Mouse (Mus musculus): Measurements from ENCODE around the gene Cacna2d1. TPM values are rescaled to one million over a fixed set of nuclear protein-coding genes. Genes with fewer than 3 reads are reported as not detected.
A peak's percentile ranks its signal among the peaks of the same experiment; 100 is the strongest.

Gene Cacna2d1
- polyA plus RNA-seq, 1 experiment, result 184 TPM

DNA sequence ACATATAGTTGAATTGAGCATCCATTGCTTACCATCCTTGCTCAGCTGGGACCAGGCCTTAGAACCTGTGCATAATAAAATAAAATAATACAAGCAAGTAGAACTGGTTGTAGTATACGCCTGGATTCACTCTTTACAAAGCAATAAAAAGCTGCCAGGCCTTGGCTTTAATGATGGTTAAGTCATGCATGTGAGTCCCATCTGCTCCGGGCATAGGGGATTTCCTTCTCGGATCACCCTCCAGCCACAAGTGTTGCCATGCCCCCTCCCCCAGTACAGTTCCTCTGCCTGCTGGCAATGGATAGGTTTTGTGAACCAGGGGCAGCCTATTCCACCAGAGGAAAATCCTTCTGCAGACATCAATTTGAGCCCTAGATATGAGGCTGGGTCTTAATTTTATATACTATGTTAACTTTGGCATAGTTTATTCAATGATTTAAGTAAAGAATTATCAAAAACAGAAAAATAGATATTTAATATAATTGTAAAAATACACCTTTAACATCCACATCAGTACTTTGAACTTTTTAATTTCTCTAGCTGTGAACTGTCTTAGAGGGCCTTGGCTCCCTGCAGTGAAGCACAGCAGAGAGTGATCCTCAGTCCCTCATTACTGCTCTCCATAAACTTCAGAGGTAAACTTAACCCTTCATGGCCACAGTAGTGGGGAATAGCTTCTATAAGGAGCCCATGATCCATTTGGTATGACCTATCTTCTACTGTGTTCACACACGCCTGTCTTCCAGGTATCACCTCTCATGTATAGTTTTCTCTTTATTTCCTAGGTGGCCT, 90.3 kb downstream of the Cacna2d1 start:
- WGBS, result 66% methylated on average over 4 of the region's 4 CpGs
- H3K4me3 ChIP-seq (ENCODE audit: insufficient read depth, low read depth, low read length), result no peak overlapping the region
- H3K27ac ChIP-seq (ENCODE audit: insufficient read depth, low read depth, low read length), result no peak overlapping the region
- no peak for TF ChIP-seq CTCF (IDR thresholded peaks at IDR 0.05; ENCODE audit: insufficient read depth, low read depth, low read length)
- TF ChIP-seq POLR2A (IDR thresholded peaks at IDR 0.05; ENCODE audit: insufficient read depth, low read depth, low read length), result no peak
- no peaks in the 10 kb centered on the region for H3K4me1 ChIP-seq (ENCODE audit: control insufficient read depth, insufficient read depth, low read length)

DNA sequence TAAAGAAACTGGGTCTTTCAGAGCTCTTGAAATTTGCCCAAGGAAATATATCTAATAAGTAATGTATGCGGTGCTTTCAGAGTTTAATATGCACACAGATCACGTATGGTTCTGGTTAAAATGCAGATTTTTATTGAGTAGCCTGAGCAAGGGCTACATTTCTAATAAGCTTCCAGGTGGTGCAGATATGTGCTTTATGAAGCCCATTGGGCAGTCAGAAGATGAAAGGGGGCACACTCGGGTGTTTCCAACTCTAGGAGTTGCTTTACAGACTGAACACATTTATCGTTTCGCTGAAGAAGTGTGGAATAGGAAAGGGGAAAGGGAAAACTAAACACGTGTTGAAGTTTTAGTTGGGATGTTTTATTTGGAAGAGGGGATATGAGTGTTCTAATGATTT, 94.4 kb downstream of the Cacna2d1 start:
- no peak overlapping the region for H3K27ac ChIP-seq (ENCODE audit: insufficient read depth, low read depth, low read length)
- no peak overlapping the region for H3K4me3 ChIP-seq (ENCODE audit: insufficient read depth, low read depth, low read length)
- WGBS, result 82% methylated on average over 6 of the region's 6 CpGs
- H3K4me1 ChIP-seq (ENCODE audit: control insufficient read depth, insufficient read depth, low read length), result no peaks in the 10 kb centered on the region
- TF ChIP-seq CTCF (IDR thresholded peaks at IDR 0.05; ENCODE audit: insufficient read depth, low read depth, low read length) (no peak), POLR2A (IDR thresholded peaks at IDR 0.05; ENCODE audit: insufficient read depth, low read depth, low read length) (no peak)

DNA sequence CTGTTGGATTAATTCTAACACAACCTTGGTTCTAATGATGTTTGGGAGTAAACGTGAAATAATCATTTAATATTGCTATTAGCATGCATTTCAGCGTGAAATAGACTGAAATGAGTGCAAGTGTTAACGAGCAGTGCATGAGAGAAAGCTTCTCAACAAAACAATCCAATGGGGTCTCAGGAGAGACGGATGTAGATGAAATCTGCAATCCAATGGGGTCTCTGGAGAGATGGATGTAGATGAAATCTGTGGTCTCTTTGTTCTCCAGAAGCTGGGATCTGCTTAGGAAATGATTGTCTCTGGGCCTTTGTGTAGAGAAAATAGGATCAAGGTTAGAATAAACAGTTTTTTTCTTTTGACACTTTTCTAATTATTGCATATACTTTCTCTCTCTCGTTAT, 95.0 kb downstream of the Cacna2d1 start:
- WGBS, result 55% methylated on average over 5 of the region's 5 CpGs
- no peak for TF ChIP-seq CTCF (IDR thresholded peaks at IDR 0.05; ENCODE audit: insufficient read depth, low read depth, low read length)
- TF ChIP-seq POLR2A (IDR thresholded peaks at IDR 0.05; ENCODE audit: insufficient read depth, low read depth, low read length), result no peak
- no peak overlapping the region for H3K4me3 ChIP-seq (ENCODE audit: insufficient read depth, low read depth, low read length)
- no peak overlapping the region for H3K27ac ChIP-seq (ENCODE audit: insufficient read depth, low read depth, low read length)
- no peaks in the 10 kb centered on the region for H3K4me1 ChIP-seq (ENCODE audit: control insufficient read depth, insufficient read depth, low read length)

DNA sequence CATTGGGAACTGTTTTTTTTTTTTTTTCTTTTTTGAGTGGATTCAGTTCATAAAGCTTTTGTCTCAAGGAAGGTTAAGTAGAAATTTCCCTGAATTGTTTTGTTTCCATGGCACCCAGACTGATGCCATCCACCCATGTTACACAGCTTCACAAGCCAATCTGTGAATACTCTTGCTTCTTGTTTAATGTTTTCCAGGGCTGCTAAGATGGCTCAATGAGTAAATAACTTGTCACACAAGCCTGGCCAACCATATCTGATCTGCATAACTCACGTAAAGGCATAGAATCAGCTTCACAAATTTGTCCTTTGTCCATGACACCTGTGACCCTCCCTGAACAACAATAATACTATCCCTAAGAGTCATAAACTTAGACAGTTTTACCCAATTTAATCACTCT, 99.1 kb downstream of the Cacna2d1 start:
- Histone ChIP-seq H3K4me3 (ENCODE audit: insufficient read depth, low read depth, low read length) (no peak overlapping the region), H3K27ac (ENCODE audit: insufficient read depth, low read depth, low read length) (no peak overlapping the region), H3K4me1 (ENCODE audit: control insufficient read depth, insufficient read depth, low read length) (peaks cover 2% of the 10 kb centered on the region; the same call in 1 of the 2 replicates)
- WGBS, result 91% methylated on average over 1 of the region's 1 CpGs
- TF ChIP-seq POLR2A (IDR thresholded peaks at IDR 0.05; ENCODE audit: insufficient read depth, low read depth, low read length) (no peak), CTCF (IDR thresholded peaks at IDR 0.05; ENCODE audit: insufficient read depth, low read depth, low read length) (no peak)

DNA sequence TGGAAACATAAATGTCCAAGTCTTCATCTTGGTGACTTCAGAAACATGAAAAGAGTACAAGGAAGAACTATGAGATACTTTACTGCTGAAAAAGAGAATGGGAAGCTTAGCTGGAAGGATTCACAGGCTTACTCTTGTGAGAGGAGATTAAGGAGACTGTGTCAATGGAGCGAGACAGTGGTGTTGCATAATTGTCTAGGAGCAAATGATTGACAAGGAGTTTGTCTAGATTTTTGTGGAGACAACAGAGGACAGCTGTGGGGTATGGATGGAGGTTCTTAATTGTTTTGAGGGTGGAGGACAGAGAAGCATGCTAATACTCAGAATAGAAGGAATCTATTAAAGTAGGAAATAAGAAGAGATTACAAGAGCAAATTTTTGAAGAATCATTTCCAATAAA, 100.8 kb downstream of the Cacna2d1 start:
- Histone ChIP-seq H3K4me3 (ENCODE audit: insufficient read depth, low read depth, low read length) (no peak overlapping the region), H3K4me1 (ENCODE audit: control insufficient read depth, insufficient read depth, low read length) (peaks cover 2% of the 10 kb centered on the region; the same call in 1 of the 2 replicates), H3K27ac (ENCODE audit: insufficient read depth, low read depth, low read length) (no peak overlapping the region)
- 78% methylated on average over 1 of the region's 1 CpGs for WGBS
- TF ChIP-seq CTCF (IDR thresholded peaks at IDR 0.05; ENCODE audit: insufficient read depth, low read depth, low read length) (no peak), POLR2A (IDR thresholded peaks at IDR 0.05; ENCODE audit: insufficient read depth, low read depth, low read length) (no peak)

DNA sequence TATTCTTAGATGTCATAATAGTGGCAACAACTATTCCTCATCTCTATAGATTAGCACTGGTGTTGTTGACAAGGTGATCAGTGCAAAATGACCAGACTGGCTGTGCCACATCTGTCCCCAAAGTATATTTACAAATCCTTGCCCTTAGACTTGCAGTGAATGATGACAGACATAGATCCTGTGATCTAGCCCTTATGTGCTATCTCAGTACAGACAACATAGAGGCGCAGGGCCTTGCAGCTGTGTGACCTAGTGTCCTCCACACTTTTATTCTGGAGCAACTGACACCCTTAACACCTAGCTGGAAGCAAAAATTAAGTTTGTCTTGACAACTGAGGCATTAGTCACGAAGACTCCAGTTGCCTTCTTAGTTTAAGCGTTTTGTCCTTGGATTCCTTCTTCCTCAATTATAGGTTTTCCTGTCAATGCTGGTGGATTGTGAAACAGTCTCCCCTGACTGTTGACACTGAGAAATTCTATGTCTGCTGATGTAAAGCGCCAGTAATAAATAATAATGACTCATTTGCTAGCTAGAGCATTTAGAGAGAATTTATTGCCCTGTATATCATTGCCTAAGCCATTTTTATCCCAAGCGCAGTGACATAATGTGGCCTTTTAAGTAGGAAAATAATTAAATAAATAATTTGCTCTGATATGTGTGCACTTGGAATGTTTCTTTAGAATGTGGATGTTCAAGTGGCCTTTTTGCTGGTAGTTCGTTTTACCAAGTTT, 110.8 kb downstream of the Cacna2d1 start:
- WGBS, result 63% methylated on average over 6 of the region's 6 CpGs
- H3K4me1 ChIP-seq (ENCODE audit: control insufficient read depth, insufficient read depth, low read length), result no peaks in the 10 kb centered on the region
- H3K27ac ChIP-seq (ENCODE audit: insufficient read depth, low read depth, low read length), result peak overlapping the region; percentile 41
- H3K4me3 ChIP-seq (ENCODE audit: insufficient read depth, low read depth, low read length), result no peak overlapping the region
- TF ChIP-seq CTCF (IDR thresholded peaks at IDR 0.05; ENCODE audit: insufficient read depth, low read depth, low read length) (no peak), POLR2A (IDR thresholded peaks at IDR 0.05; ENCODE audit: insufficient read depth, low read depth, low read length) (no peak)

DNA sequence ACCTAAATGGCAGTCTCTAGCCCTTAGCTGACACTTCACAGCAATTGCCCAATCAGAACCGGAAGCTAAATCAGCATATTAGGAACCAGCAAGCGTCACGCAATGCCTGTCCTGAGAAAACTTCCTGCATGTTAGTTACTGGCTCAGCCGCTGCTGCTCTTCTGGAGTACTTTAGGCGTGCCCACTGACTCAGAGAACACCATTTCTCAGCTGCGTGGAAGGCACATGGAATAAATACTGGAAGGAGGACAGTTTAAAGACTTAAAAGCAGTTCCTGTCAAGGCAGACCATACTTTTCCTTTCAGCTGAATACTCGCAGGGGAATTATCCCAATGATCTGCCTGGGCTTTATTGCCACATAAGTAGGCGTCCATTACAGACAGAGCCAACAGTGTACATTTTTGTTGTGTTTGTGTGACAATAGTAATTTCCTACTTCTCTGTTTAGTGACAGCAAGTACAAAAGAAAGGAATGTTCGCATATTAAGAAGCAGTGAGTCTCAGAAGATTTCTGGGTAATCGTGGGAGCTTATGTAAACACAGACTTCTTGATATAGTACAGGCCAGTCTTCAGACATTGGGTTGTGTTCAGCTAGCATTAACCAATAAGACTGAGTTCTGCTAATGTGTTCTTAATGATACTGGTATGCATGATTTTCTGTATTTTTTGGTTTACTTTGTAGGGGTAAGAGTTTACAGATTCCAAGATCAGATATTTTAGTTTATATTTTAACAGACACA, 113.1 kb downstream of the Cacna2d1 start:
- WGBS, result 29% methylated on average over 10 of the region's 10 CpGs
- no peak overlapping the region for H3K4me3 ChIP-seq (ENCODE audit: insufficient read depth, low read depth, low read length)
- H3K4me1 ChIP-seq (ENCODE audit: control insufficient read depth, insufficient read depth, low read length), result no peaks in the 10 kb centered on the region
- TF ChIP-seq CTCF (IDR thresholded peaks at IDR 0.05; ENCODE audit: insufficient read depth, low read depth, low read length) (no peak), POLR2A (IDR thresholded peaks at IDR 0.05; ENCODE audit: insufficient read depth, low read depth, low read length) (no peak)
- H3K27ac ChIP-seq (ENCODE audit: insufficient read depth, low read depth, low read length), result peak overlapping the region; percentile 86

DNA sequence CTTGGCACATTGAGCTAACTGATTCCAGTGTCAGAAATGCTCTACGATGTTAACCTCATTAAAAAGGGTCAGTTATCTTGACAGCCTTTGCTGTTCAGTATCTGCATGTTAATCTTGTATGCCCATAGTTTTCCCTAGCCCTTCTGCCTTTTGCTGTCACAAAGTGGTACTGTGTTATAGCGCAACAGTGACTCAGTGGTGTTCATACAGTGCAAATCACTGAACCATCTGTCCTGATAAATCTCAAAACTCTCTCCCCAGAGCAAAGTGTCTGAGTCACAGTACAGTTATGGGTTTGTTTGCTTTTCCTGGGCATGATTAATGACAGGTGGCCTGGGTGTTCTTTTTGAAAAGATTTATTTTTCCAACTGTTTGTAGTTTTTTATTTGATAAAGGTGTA, 122.3 kb downstream of the Cacna2d1 start:
- TF ChIP-seq POLR2A (IDR thresholded peaks at IDR 0.05; ENCODE audit: insufficient read depth, low read depth, low read length), result no peak
- peak overlapping the region; percentile 75; the same call in 1 of the 2 replicates for H3K27ac ChIP-seq (ENCODE audit: insufficient read depth, low read depth, low read length)
- H3K4me3 ChIP-seq (ENCODE audit: insufficient read depth, low read depth, low read length), result no peak overlapping the region
- WGBS, result 38% methylated on average over 2 of the region's 2 CpGs
- H3K4me1 ChIP-seq (ENCODE audit: control insufficient read depth, insufficient read depth, low read length), result no peaks in the 10 kb centered on the region

DNA sequence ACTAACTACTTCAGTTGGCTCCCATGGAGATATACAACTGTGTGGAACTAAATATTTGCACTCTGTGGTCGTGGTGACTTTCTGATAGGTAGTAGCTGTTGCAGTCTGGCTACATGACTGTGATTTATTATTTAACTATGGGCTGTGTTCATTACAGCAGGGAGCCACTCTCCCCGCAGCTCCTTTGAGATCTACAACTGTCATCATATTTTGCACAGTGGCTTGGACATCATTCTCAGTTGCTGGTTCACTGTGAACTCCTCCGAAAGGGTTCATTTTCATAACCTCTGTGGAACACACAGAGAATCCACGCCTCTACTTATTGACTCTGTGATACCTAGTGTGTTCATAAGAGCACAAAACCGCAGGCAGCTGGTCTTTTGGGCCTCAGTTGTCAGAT, 128.3 kb downstream of the Cacna2d1 start:
- WGBS, result 47% methylated on average over 5 of the region's 5 CpGs
- Histone ChIP-seq H3K4me1 (ENCODE audit: control insufficient read depth, insufficient read depth, low read length) (no peaks in the 10 kb centered on the region), H3K27ac (ENCODE audit: insufficient read depth, low read depth, low read length) (peak overlapping the region; percentile 69), H3K4me3 (ENCODE audit: insufficient read depth, low read depth, low read length) (no peak overlapping the region)
- TF ChIP-seq CTCF (IDR thresholded peaks at IDR 0.05; ENCODE audit: insufficient read depth, low read depth, low read length) (no peak), POLR2A (IDR thresholded peaks at IDR 0.05; ENCODE audit: insufficient read depth, low read depth, low read length) (no peak)
